Comparison of ENCODE assay signal across 12 mouse cellular contexts in the genomic region with DNA sequence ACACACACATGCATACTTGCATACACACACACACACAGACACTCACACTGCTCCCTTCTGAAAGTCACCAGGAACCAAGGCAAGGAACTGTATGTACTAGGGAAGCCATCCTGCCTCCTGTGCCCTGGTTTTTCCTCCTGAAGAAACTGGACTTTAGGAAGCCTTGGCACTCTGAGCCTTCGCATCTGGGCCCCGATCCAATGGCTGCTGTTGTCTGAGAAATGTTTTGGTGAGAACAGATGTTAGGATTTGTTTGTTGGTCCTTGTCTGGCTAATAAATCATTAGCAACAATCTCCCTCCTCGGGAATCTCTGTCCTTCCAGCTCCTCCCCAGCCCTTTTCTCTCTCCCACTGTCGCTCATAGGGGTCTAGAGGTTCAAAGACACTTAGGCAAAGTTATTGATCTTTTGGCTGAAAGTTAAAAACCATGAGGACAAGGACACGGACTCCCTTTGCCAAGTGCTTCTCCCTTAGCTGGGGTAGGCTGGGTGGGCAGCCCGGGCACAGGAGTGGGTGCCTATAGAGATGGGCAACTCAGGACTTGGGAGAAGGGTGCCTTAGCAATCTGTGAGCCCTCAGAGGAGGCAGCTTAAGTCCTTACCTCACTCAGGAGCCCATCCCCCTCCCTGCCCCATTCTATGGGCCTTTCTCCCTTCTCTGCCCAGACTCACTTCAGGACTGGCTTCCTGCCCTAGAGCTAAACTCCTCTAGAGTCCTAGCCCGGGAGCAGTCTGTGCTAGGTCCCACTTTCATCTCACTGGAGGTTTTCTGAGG. TPM values are rescaled to one million over a fixed set of nuclear protein-coding genes. Genes with fewer than 3 reads are reported as not detected.
DNase-seq lines count a peak whose midpoint lies in the region; ATAC-seq and TF ChIP-seq lines count a peak whose summit lies in the region.
"Had no signal": no experiment of that assay in that cellular context is flagged by ENCODE, and none has a peak within 500 bp of the region (broad histone marks: within the 10 kb centered on the region; RNA-seq: fewer than 3 reads in every experiment).

No protein-coding gene starts in this region.

- no peaks in the 10 kb centered on the region for H3K9me3 ChIP-seq in hindbrain, postnatal 0 days (ENCODE audit: low read length)
- H3K9me3 ChIP-seq in hindbrain, embryonic 11.5 days (ENCODE audit: control insufficient read depth, low read length), result no peaks in the 10 kb centered on the region

- no peak overlapping the region for H3K4me2 ChIP-seq in hindbrain, postnatal 0 days (ENCODE audit: low read depth, low read length)
- H3K4me2 ChIP-seq in hindbrain, embryonic 11.5 days (replicated peaks; ENCODE audit: low read depth, low read length), result no peak overlapping the region

- WGBS in hindbrain, postnatal 0 days, result 50% methylated on average over 7 of the region's 7 CpGs
- 73% methylated on average over 7 of the region's 7 CpGs for WGBS in hindbrain, embryonic 11.5 days

- H3K9ac ChIP-seq in hindbrain, postnatal 0 days (replicated peaks; ENCODE audit: low read length), result no peak overlapping the region
- no peak overlapping the region for H3K9ac ChIP-seq in hindbrain, embryonic 11.5 days (ENCODE audit: low read depth, low read length)

- peak; percentile 15 for DNase-seq in hindbrain, postnatal 0 days (ENCODE audit: low spot score)
- DNase-seq in hindbrain, embryonic 11.5 days (ENCODE audit: low spot score), result no peak
- DNase-seq in NIH3T3 (ENCODE audit: low read depth), result peak; percentile 35
- peak; percentile 25 for DNase-seq in brain, adult 2 months (ENCODE audit: low read depth, low spot score)
- DNase-seq in kidney, postnatal 4 days, result peak; percentile 50 to 66
- no peak for DNase-seq in spleen, adult 12 weeks (ENCODE audit: low spot score)
- DNase-seq in layer of hippocampus, postnatal 25 days (ENCODE audit: extremely low spot score in 1 of 2, low spot score in 1 of 2), result no peak
- DNase-seq: cerebellum, adult 9-11 months had no signal

- no peak for TF ChIP-seq CTCF in hindbrain, postnatal 0 days (IDR thresholded peaks at IDR 0.05; ENCODE audit: low read depth)

- H3K27ac ChIP-seq in hindbrain, postnatal 0 days, result peak overlapping the region; percentile 37; the same call in 1 of the 2 replicates
- no peak overlapping the region for H3K27ac ChIP-seq in hindbrain, embryonic 11.5 days (ENCODE audit: low read depth, low read length)

- no peak for ATAC-seq in hindbrain, postnatal 0 days
- ATAC-seq in hindbrain, embryonic 11.5 days (ENCODE audit: low FRiP score), result no peak
- ATAC-seq: forebrain, embryonic 14.5 days had no signal

- H3K27me3 ChIP-seq in hindbrain, postnatal 0 days (ENCODE audit: insufficient read depth, low read length), result no peaks in the 10 kb centered on the region
- no peaks in the 10 kb centered on the region for H3K27me3 ChIP-seq in hindbrain, embryonic 11.5 days (ENCODE audit: control insufficient read depth, insufficient read depth, low read length)

- H3K4me1 ChIP-seq in hindbrain, postnatal 0 days (ENCODE audit: insufficient read depth, low read length), result no peaks in the 10 kb centered on the region
- no peaks in the 10 kb centered on the region; the same call in 1 of the 2 replicates for H3K4me1 ChIP-seq in hindbrain, embryonic 11.5 days (replicated peaks; ENCODE audit: control insufficient read depth, insufficient read depth, low read length)

- H3K4me3 ChIP-seq in hindbrain, postnatal 0 days (ENCODE audit: low read length), result no peak overlapping the region
- H3K4me3 ChIP-seq in hindbrain, embryonic 11.5 days (ENCODE audit: low read depth, low read length), result no peak overlapping the region

- peaks cover 29% of the 10 kb centered on the region for H3K36me3 ChIP-seq in hindbrain, postnatal 0 days (ENCODE audit: insufficient read depth, low read length)
- peaks cover 14% of the 10 kb centered on the region; the same call in 1 of the 2 replicates for H3K36me3 ChIP-seq in hindbrain, embryonic 11.5 days (ENCODE audit: control insufficient read depth, insufficient read depth, low read length)

RNA-seq across cellular contexts. Expression of gene Sh2d2a, which starts 8.4 kb away (rescaled TPM):
- not detected in 2 replicates for total RNA-seq in hindbrain, postnatal 0 days (2014; rRNA removed)
- polyA plus RNA-seq in hindbrain, postnatal 0 days (2015; fragmentation: Nextera tagmentation; extraction: Ambion mirVana), result not detected in 2 replicates
- not detected in 2 replicates for polyA plus RNA-seq in hindbrain, embryonic 11.5 days (2014; fragmentation: Nextera tagmentation; extraction: Ambion mirVana)
- not detected for total RNA-seq in layer of hippocampus, postnatal 25 days (2021)
- total RNA-seq: layer of hippocampus, postnatal 10 days; MEL had no signal
- polyA plus RNA-seq: forebrain, embryonic 14.5 days had no signal

RNA-seq across cellular contexts. Expression of gene Prcc, which starts 30.4 kb away (rescaled TPM):
- 93.8 and 97.8 TPM in 2 replicates for total RNA-seq in hindbrain, postnatal 0 days (2014; rRNA removed)
- polyA plus RNA-seq in hindbrain, postnatal 0 days (2015; fragmentation: Nextera tagmentation; extraction: Ambion mirVana), result 20.8 and 20.9 TPM in 2 replicates
- 17.6 and 18.6 TPM in 2 replicates for polyA plus RNA-seq in hindbrain, embryonic 11.5 days (2014; fragmentation: Nextera tagmentation; extraction: Ambion mirVana)
- 10 to 100 TPM; 60.5 to 63.5 TPM for total RNA-seq in layer of hippocampus, postnatal 25 days (2021)

RNA-seq across cellular contexts. Expression of gene Pear1, which starts 30.9 kb away (rescaled TPM):
- total RNA-seq in hindbrain, postnatal 0 days (2014; rRNA removed), result 19.4 and 22.7 TPM in 2 replicates
- polyA plus RNA-seq in hindbrain, postnatal 0 days (2015; fragmentation: Nextera tagmentation; extraction: Ambion mirVana), result 6.4 and 7.4 TPM in 2 replicates
- 8.6 and 10.1 TPM in 2 replicates for polyA plus RNA-seq in hindbrain, embryonic 11.5 days (2014; fragmentation: Nextera tagmentation; extraction: Ambion mirVana)
- 10 to 100 TPM; 11.1 TPM for total RNA-seq in layer of hippocampus, postnatal 25 days (2021)

RNA-seq across cellular contexts. Expression of gene Hdgf, which starts 51.1 kb away (rescaled TPM):
- total RNA-seq in hindbrain, postnatal 0 days (2014; rRNA removed), result 82.1 and 82.7 TPM in 2 replicates
- 145 and 148 TPM in 2 replicates for polyA plus RNA-seq in hindbrain, postnatal 0 days (2015; fragmentation: Nextera tagmentation; extraction: Ambion mirVana)
- polyA plus RNA-seq in hindbrain, embryonic 11.5 days (2014; fragmentation: Nextera tagmentation; extraction: Ambion mirVana), result 202 and 246 TPM in 2 replicates
- 100 to 1,000 TPM; 134 to 145 TPM for total RNA-seq in layer of hippocampus, postnatal 25 days (2021)

RNA-seq across cellular contexts. Expression of gene Insrr, which starts 58.2 kb away (rescaled TPM):
- 0.78 and 0.90 TPM in 2 replicates for total RNA-seq in hindbrain, postnatal 0 days (2014; rRNA removed)
- 0.33 and 0.44 TPM in 2 replicates for polyA plus RNA-seq in hindbrain, postnatal 0 days (2015; fragmentation: Nextera tagmentation; extraction: Ambion mirVana)
- polyA plus RNA-seq in hindbrain, embryonic 11.5 days (2014; fragmentation: Nextera tagmentation; extraction: Ambion mirVana), result 0.36 and 0.83 TPM in 2 replicates
- total RNA-seq in layer of hippocampus, postnatal 25 days (2021), result under 1 TPM; 0.09 to 0.10 TPM
- total RNA-seq: megakaryocyte-erythroid progenitor cell, adult 5-6 weeks had no signal

Comparison
In these comparisons a context has a peak if more than half of its experiments do, and no peak if none do; other contexts are left out.
1. DNase-seq: peak in hindbrain, postnatal 0 days (single experiment), NIH3T3 (single experiment), brain, adult 2 months (single experiment) and kidney, postnatal 4 days (2 of 2); none in hindbrain, embryonic 11.5 days (single experiment), spleen, adult 12 weeks (single experiment) and layer of hippocampus, postnatal 25 days (0 of 2).